Mouse (Mus musculus) lung, adult 2 months (tissue): ENCODE measurements around the gene Mfsd4b4.

ENCODE experiments used
- CTCF ChIP-seq: fragments of 200-500 bp; IDR thresholded peaks from 2 replicates; pipeline ENCODE4 v1.5.1; 2011; ENCODE audit warnings: mild to moderate bottlenecking, low read length, control low read depth; ENCODE audit not compliant: insufficient read depth
- POLR2A ChIP-seq: fragments of 200-500 bp; IDR thresholded peaks from 2 replicates; pipeline ENCODE4 v1.6.1; 2011; ENCODE audit warnings: low read depth, mild to moderate bottlenecking, control low read depth, low read length, borderline replicate concordance; ENCODE audit errors: extremely low read depth

DNA sequence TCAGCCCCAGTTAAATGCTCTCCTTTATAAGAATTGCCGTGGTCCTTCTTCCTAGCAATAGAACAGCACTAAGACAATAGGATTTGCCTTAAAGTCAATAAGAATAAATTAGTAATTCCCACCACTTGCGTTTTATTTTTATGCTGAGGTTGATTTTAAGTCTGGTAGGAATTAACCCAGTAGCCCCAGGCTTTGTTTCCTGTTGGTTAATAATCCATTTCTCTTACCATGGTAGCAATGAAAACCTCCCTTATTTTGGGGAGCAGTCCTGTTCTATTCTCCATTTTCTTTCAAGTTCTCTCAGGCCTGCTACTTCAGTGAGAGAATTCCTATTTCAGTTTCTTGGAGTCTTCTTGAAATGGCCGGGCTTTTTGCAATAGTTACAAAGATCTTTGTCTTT, 5.2 kb upstream of the Mfsd4b4 start:
- TF ChIP-seq CTCF (no peak), POLR2A (no peak)
